Mouse (Mus musculus): ENCODE data around the gene Zfyve27. TPM values are rescaled to one million over a fixed set of nuclear protein-coding genes. Genes with fewer than 3 reads are reported as not detected.
A peak's percentile ranks its signal among the peaks of the same experiment; 100 is the strongest.

Gene Zfyve27
- total and polyA plus RNA-seq, 3 experiments: 27.0 to 40.2 TPM; not detected in 1

DNA sequence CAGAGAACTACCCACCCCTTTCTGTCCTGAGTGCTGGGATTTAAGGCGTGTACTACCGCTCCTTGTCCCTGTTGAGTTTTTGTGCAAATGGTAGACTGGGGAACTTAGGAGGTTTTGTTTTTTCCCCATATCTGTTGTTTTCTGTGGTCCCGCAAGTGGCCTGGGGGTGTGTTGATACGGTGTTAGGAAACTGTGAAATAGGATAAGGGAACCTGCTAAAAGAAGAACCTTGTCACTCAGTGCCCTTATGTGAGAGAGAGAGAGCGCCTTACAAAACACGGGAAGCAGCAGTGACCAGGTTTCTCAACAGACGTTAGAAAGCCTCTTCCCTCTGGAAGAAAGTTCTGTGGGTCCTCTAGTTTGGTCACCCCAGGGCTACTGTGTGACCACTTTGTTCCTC, 13.1 kb downstream of the Zfyve27 start (continued):
- TF ChIP-seq MXI1 (IDR thresholded peaks at IDR 0.05; ENCODE audit: low read depth, low read length): peak; percentile 69
- TF ChIP-seq MYC (IDR thresholded peaks at IDR 0.05; ENCODE audit: low read depth, low read length): peak; percentile 66; the same call in 1 of the 2 replicates

DNA sequence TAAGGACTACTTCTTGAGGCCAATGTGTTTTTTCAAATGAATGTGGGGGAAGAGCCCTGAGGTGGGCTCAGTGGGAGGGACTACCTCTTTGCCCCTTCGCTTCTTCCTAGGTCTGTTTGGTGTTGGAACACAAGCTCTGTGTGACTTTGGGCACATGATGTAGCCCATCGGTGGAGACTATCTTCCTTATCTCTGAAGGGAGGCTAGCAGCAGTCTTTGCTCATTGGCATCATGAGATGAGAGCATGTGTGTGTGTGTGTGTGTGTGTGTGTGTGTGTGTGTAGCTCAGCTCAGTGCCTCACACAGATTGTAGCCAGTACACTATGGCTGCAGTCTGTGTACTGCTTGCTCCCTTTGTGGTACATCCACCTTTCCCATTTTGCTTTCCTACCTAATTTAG, 13.7 kb downstream of the Zfyve27 start:
- peak overlapping the region; percentile 1 to 15; a peak in 2 of 4 replicates for H3K4me3 ChIP-seq (ENCODE audit: control insufficient read depth in 1 of 2, insufficient read depth in 1 of 2, low read depth in 2 of 2, low read length in 2 of 2)
- no peaks in the 10 kb centered on the region for H3K27me3 ChIP-seq (ENCODE audit: control insufficient read depth in 1 of 2, insufficient read depth in 2 of 2, low read length in 2 of 2)
- peaks cover 22 to 27% of the 10 kb centered on the region in 2 experiments for H3K4me1 ChIP-seq (ENCODE audit: control insufficient read depth in 1 of 2, insufficient read depth in 2 of 2, low read length in 2 of 2)
- peaks cover 2% of the 10 kb centered on the region; the same call in 1 of the 2 replicates for H3K79me2 ChIP-seq (ENCODE audit: control insufficient read depth, insufficient read depth, low read length, poor library complexity)
- peak overlapping the region; percentile 85 for H3K27ac ChIP-seq (ENCODE audit: control insufficient read depth, low read depth, low read length)
- H3K9ac ChIP-seq (ENCODE audit: control insufficient read depth, low read depth, low read length, poor library complexity, severe bottlenecking): peak overlapping the region; percentile 40
- peak; percentile 77 for DNase-seq (ENCODE audit: low read depth, low spot score)
- no peaks in the 10 kb centered on the region for H3K9me3 ChIP-seq (replicated peaks; ENCODE audit: insufficient read depth, low read length)
- peaks cover 4 to 27% of the 10 kb centered on the region in 2 experiments for H3K36me3 ChIP-seq (ENCODE audit: control insufficient read depth in 1 of 2, insufficient read depth in 2 of 2, low read length in 2 of 2)
- no peak for TF ChIP-seq CTCF (IDR thresholded peaks at IDR 0.05 in 2 of 3, conservative IDR thresholded peaks at IDR 0.05 in 1 of 3; ENCODE audit: control insufficient read depth in 1 of 3, insufficient read depth in 1 of 3, low read depth in 2 of 3, low read length in 3 of 3, poor library complexity in 1 of 3, severe bottlenecking in 1 of 3)
- no peak; the same call in 1 of the 2 replicates for TF ChIP-seq SIN3A (IDR thresholded peaks at IDR 0.05; ENCODE audit: low read length)
- 0 out of 2 replicates have a peak, but pooled peaks have one; percentile 57 for TF ChIP-seq MAZ (IDR thresholded peaks at IDR 0.05; ENCODE audit: low read depth, low read length)
- TF ChIP-seq UBTF (IDR thresholded peaks at IDR 0.05; ENCODE audit: borderline replicate concordance, insufficient read depth, low read depth, low read length): no peak
- no peak for TF ChIP-seq CHD2 (IDR thresholded peaks at IDR 0.05; ENCODE audit: low read length)
- TF ChIP-seq RCOR1 (IDR thresholded peaks at IDR 0.05; ENCODE audit: low read depth, low read length): peak; percentile 95
- no peak for TF ChIP-seq ZKSCAN1 (IDR thresholded peaks at IDR 0.05; ENCODE audit: low read depth, low read length)
- TF ChIP-seq MXI1 (IDR thresholded peaks at IDR 0.05; ENCODE audit: low read depth, low read length): peak; percentile 56; the same call in 1 of the 2 replicates
- no peak for TF ChIP-seq MAX (IDR thresholded peaks at IDR 0.05; ENCODE audit: low read length)
- TF ChIP-seq NELFE (IDR thresholded peaks at IDR 0.05; ENCODE audit: low read depth, low read length): no peak
- TF ChIP-seq BHLHE40 (IDR thresholded peaks at IDR 0.05; ENCODE audit: borderline replicate concordance, low read depth, low read length): peak; percentile 81
- TF ChIP-seq ELF1 (IDR thresholded peaks at IDR 0.05; ENCODE audit: low read depth, low read length): 0 out of 2 replicates have a peak, but pooled peaks have one; percentile 8
- TF ChIP-seq USF2 (IDR thresholded peaks at IDR 0.05; ENCODE audit: borderline replicate concordance in 1 of 2, insufficient read depth in 1 of 2, low read depth in 1 of 2, low read length in 2 of 2): 0 out of 4 replicates have a peak, but pooled peaks of 1 of the 2 experiments have one; percentile 23
- peak; percentile 86 for TF ChIP-seq ETS1 (IDR thresholded peaks at IDR 0.05; ENCODE audit: low read depth, low read length)
- peak; percentile 73 for TF ChIP-seq USF1 (IDR thresholded peaks at IDR 0.05; ENCODE audit: low read depth, low read length)
- TF ChIP-seq POLR2A (IDR thresholded peaks at IDR 0.05; ENCODE audit: control insufficient read depth in 1 of 2, insufficient read depth in 1 of 2, low read depth in 1 of 2, low read length in 2 of 2, poor library complexity in 1 of 2): 0 out of 4 replicates have a peak, but pooled peaks of 1 of the 2 experiments have one; percentile 7
- no peak for TF ChIP-seq ZC3H11A (IDR thresholded peaks at IDR 0.05; ENCODE audit: low read depth, low read length)
- TF ChIP-seq ZNF384 (IDR thresholded peaks at IDR 0.05; ENCODE audit: low read depth, low read length): no peak
- TF ChIP-seq E2F4 (IDR thresholded peaks at IDR 0.05; ENCODE audit: borderline replicate concordance, low read depth, low read length): no peak
- no peak for TF ChIP-seq ZMIZ1 (IDR thresholded peaks at IDR 0.05; ENCODE audit: low read depth, low read length)
- TF ChIP-seq TAL1 (IDR thresholded peaks at IDR 0.05; ENCODE audit: low read length): peak; percentile 34; the same call in 1 of the 2 replicates
- TF ChIP-seq POLR2AphosphoS2 (IDR thresholded peaks at IDR 0.05; ENCODE audit: low read length): no peak
- TF ChIP-seq TBP (IDR thresholded peaks at IDR 0.05; ENCODE audit: low read depth, low read length): no peak
- no peak for TF ChIP-seq SMC3 (IDR thresholded peaks at IDR 0.05; ENCODE audit: low read depth, low read length)
- peak; percentile 45; the same call in 1 of the 2 replicates for TF ChIP-seq POLR2AphosphoS5 (IDR thresholded peaks at IDR 0.05; ENCODE audit: borderline replicate concordance, low read depth, low read length)
- no peak for TF ChIP-seq MYB (IDR thresholded peaks at IDR 0.05; ENCODE audit: low read depth, low read length)
- TF ChIP-seq MEF2A (IDR thresholded peaks at IDR 0.05; ENCODE audit: extremely low read depth, insufficient replicate concordance, low read depth, low read length, poor library complexity, severe bottlenecking): no peak
- TF ChIP-seq GATA1 (IDR thresholded peaks at IDR 0.05; ENCODE audit: low read depth, low read length): peak; percentile 78
- TF ChIP-seq MYC (IDR thresholded peaks at IDR 0.05; ENCODE audit: low read depth, low read length): no peak
- TF ChIP-seq TCF12 (IDR thresholded peaks at IDR 0.05; ENCODE audit: low read depth, low read length): peak; percentile 89
- TF ChIP-seq EP300 (IDR thresholded peaks at IDR 0.05; ENCODE audit: low read depth in 1 of 2, low read length in 2 of 2): peak; percentile 51 to 71; a peak in 3 of 4 replicates
- no peak; the same call in 1 of the 2 replicates for TF ChIP-seq KAT2A (conservative IDR thresholded peaks at IDR 0.05; ENCODE audit: low read depth, low read length)
- 0 out of 2 replicates have a peak, but pooled peaks have one; percentile 7 for TF ChIP-seq NRF1 (IDR thresholded peaks at IDR 0.05; ENCODE audit: insufficient read depth, low read depth, low read length, poor library complexity, severe bottlenecking)
- TF ChIP-seq MAFK (IDR thresholded peaks at IDR 0.05; ENCODE audit: borderline replicate concordance, low read depth, low read length): no peak

Measured in MEL (cell line).